Mouse (Mus musculus) stomach, postnatal 0 days (tissue): ENCODE data around the gene Rfx5.

Source experiments
- CTCF ChIP-seq: IDR thresholded peaks from 2 replicates; pipeline ENCODE4 v1.5.1; 2016; ENCODE audit warnings: antibody characterized with exemption, low read depth, mild to moderate bottlenecking, moderate library complexity
- EP300 ChIP-seq: optimal IDR thresholded peaks from 2 replicates; pipeline ENCODE3; 2016; ENCODE audit warnings: antibody characterized with exemption

DNA sequence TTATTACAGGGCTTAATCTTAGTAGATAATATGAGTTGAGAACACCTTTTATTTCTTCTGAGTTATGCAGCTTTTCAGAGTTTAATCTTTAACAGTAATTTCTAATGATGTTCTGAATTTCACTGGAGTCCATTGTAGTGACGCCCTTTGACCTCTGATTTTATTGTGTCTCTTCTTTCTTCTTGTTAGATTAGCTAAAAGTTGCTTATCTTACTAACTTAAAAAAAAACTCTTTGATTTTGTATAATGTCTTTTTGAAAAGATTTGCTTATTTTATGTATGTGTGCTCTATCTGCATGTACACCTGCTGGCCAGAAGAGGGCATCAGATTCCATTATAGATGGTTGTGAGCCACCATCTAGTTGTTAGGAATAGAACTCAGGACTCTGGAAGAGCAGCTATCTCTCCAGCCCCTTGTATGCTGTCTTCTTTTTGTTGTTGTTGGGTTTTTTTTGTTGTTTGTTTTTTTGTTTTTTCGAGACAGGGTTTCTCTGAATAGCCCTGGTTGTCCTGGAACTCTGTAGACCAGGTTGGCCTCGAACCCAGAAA is 5.7 kb upstream of the Rfx5 start:
- TF ChIP-seq CTCF (peak; percentile 78), EP300 (no peak)
